Mouse (Mus musculus) small intestine, adult 2 months (tissue): ENCODE data around the gene Lrrc1. TPM values are rescaled to one million over a fixed set of nuclear protein-coding genes. Genes with fewer than 3 reads are reported as not detected.
A peak's percentile ranks its signal among the peaks of the same experiment; 100 is the strongest.

Experiments
- H3K27ac ChIP-seq: fragments of 200-500 bp; 2 replicates; pipeline ENCODE4 v1.5.1; 2012; ENCODE audit warnings: low read depth, low read length, control low read depth, inconsistent platforms; ENCODE audit not compliant: insufficient read depth
- H3K27me3 ChIP-seq: fragments of 200-500 bp; 2 replicates; pipeline ENCODE4 v1.6.1; 2012; ENCODE audit warnings: mild to moderate bottlenecking, moderate library complexity, low read length, inconsistent platforms; ENCODE audit not compliant: control insufficient read depth, insufficient read depth
- H3K36me3 ChIP-seq: fragments of 200-500 bp; 2 replicates; pipeline ENCODE4 v1.6.1; 2012; ENCODE audit warnings: mild to moderate bottlenecking, low read length, control low read depth, inconsistent platforms; ENCODE audit not compliant: control insufficient read depth, insufficient read depth
- H3K4me1 ChIP-seq: fragments of 200-500 bp; 2 replicates; pipeline ENCODE4 v1.6.1; 2012; ENCODE audit warnings: low read length, inconsistent platforms, mixed read lengths; ENCODE audit not compliant: control insufficient read depth, insufficient read depth, insufficient read length
- H3K4me3 ChIP-seq: fragments of 200-500 bp; 2 replicates; pipeline ENCODE4 v1.5.1; 2012; ENCODE audit warnings: low read depth, mild to moderate bottlenecking, control low read depth, inconsistent platforms, low read length, moderate library complexity
- CTCF ChIP-seq: fragments of 200-500 bp; IDR thresholded peaks from 2 replicates; pipeline ENCODE4 v1.5.1; 2012; ENCODE audit warnings: low read depth, mild to moderate bottlenecking, control low read depth, inconsistent platforms, low read length, moderate library complexity, mixed read lengths; ENCODE audit not compliant: insufficient replicate concordance, insufficient read length; ENCODE audit errors: extremely low read depth
- POLR2A ChIP-seq: fragments of 200-500 bp; IDR thresholded peaks from 2 replicates; pipeline ENCODE4 v1.6.1; 2012; ENCODE audit warnings: low read depth, mild to moderate bottlenecking, control low read depth, inconsistent platforms, low read length, moderate library complexity
- WGBS: fragments of 180-500 bp; shearing (Covaris S2); methylation state at CpG from one replicate; pipeline ENCODE4 v1.1.7; 2018; 5-methylcytosine and 5-hydroxymethylcytosine counted together
- polyA plus RNA-seq: library from polyadenylated mRNA; depleted of rRNA; stranded (reverse); fragments of >200 nt; gene quantifications from 2 replicates; pipeline ENCODE4 v1.2.3, GENCODE M21; 2012; rRNA removed

Gene Lrrc1
- polyA plus RNA-seq, 1 experiment: 112 TPM

- no peaks in the 10 kb centered on the region for H3K27me3 ChIP-seq
- 9% methylated on average over 5 of the region's 5 CpGs for WGBS
- no peaks in the 10 kb centered on the region for H3K36me3 ChIP-seq
- H3K4me3 ChIP-seq: no peak overlapping the region
- H3K4me1 ChIP-seq: no peaks in the 10 kb centered on the region
- H3K27ac ChIP-seq: no peak overlapping the region
- TF ChIP-seq CTCF (peak; percentile 91; the same call in 1 of the 2 replicates), POLR2A (no peak)
These were observed 163.1 kb downstream of the Lrrc1 start for GRCm38 (mm10) chr9:77381565-77381964.

Other genes starting within 250 kb of the Lrrc1 start
- not detected in 2 replicates for gene Mlip, start 191.9 kb downstream of the Lrrc1 start, polyA plus RNA-seq
- gene Klhl31, start 91.6 kb upstream of the Lrrc1 start, polyA plus RNA-seq: 0.04 TPM in 1 of 2 replicates, not detected in the other
- gene Gclc, start 209.7 kb upstream of the Lrrc1 start, polyA plus RNA-seq: 8.5 and 13.0 TPM in 2 replicates